Mouse (Mus musculus) midbrain, embryonic 11.5 days (tissue): Measurements from ENCODE around the gene Fam114a2. TPM values are rescaled to one million over a fixed set of nuclear protein-coding genes. Genes with fewer than 3 reads are reported as not detected.

Experiments
- ATAC-seq: fragments of 200-750 bp; cut with Nextera tagmentation; 2 replicates; pipeline ENCODE4 v1.8.0; 2017; ENCODE audit warnings: moderate TSS enrichment, moderate library complexity; ENCODE audit not compliant: low FRiP score
- DNase-seq: peaks from one replicate; pipeline ENCODE4 v3.0.0; 2015; ENCODE audit warnings: low spot score; ENCODE audit errors: missing footprints
- H3K27ac ChIP-seq: fragments of 300-500 bp; sonication (generic); 2 replicates; pipeline ENCODE4 v1.5.1; 2014; ENCODE audit warnings: low read depth, low read length
- H3K27me3 ChIP-seq: fragments of 300-500 bp; sonication (generic); 2 replicates; pipeline ENCODE4 v1.6.1; 2014; ENCODE audit warnings: mild to moderate bottlenecking, low read length, moderate library complexity, mixed read lengths; ENCODE audit not compliant: control insufficient read depth, insufficient read depth
- H3K36me3 ChIP-seq: fragments of 300-500 bp; sonication (generic); 2 replicates; pipeline ENCODE4 v1.6.1; 2014; ENCODE audit warnings: mild to moderate bottlenecking, low read length, moderate library complexity, mixed read lengths; ENCODE audit not compliant: control insufficient read depth, insufficient read depth
- H3K4me1 ChIP-seq: fragments of 300-500 bp; sonication (generic); 2 replicates; pipeline ENCODE4 v1.6.1; 2014; ENCODE audit warnings: low read length; ENCODE audit not compliant: control insufficient read depth, insufficient read depth
- H3K4me2 ChIP-seq: fragments of 300-500 bp; sonication (generic); 2 replicates; pipeline ENCODE4 v1.6.1; 2014; ENCODE audit warnings: mild to moderate bottlenecking, moderate library complexity
- H3K4me3 ChIP-seq: fragments of 300-500 bp; sonication (generic); 2 replicates; pipeline ENCODE4 v1.5.1; 2014; ENCODE audit warnings: low read depth, low read length
- H3K9ac ChIP-seq: fragments of 300-500 bp; sonication (generic); 2 replicates; pipeline ENCODE4 v1.6.1; 2014; ENCODE audit warnings: low read length
- H3K9me3 ChIP-seq: fragments of 300-500 bp; sonication (generic); 2 replicates; pipeline ENCODE4 v1.6.1; 2016; ENCODE audit warnings: low read length; ENCODE audit not compliant: control insufficient read depth
- WGBS: fragments of 180-500 bp; shearing (Covaris S2); extraction: QIAGEN DNeasy Blood & Tissue Kit; methylation state at CpG from one replicate; pipeline ENCODE4 v1.1.7; 2014; 5-methylcytosine and 5-hydroxymethylcytosine counted together
- polyA plus RNA-seq: library from polyadenylated mRNA; unstranded; fragments of >200 nt; fragmentation: Nextera tagmentation; extraction: Ambion mirVana; gene quantifications from 2 replicates; pipeline ENCODE4 v1.2.1, GENCODE M21; 2014

The Fam114a2 gene
- polyA plus RNA-seq, 1 experiment from 2014 or later: 56.4 TPM

DNA sequence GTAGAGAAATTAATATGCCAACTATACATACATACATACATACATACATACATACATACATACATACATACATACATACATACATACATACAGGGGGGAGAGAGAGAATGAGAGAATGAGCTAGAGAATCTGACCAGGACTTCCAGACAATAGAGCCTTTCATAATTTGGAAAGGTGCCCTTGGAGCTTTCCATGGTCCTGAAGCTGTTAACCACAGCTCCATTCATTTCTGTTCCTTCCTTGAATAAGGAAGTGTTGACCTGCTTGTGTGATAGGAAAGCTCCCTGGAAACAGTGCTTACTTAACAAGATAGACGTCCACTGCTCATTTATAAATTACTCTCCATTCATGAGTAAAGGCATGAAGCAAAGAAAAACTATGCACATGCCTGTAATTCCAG lies 84.3 kb downstream of the Fam114a2 start:
- H3K4me1 ChIP-seq: no peaks in the 10 kb centered on the region
- H3K4me2 ChIP-seq: no peak overlapping the region
- no peak for ATAC-seq
- WGBS: 24% methylated on average over 1 of the region's 1 CpGs
- H3K9ac ChIP-seq: no peak overlapping the region
- DNase-seq: no peak
- no peak overlapping the region for H3K27ac ChIP-seq
- H3K27me3 ChIP-seq: no peaks in the 10 kb centered on the region
- H3K36me3 ChIP-seq: no peaks in the 10 kb centered on the region
- H3K4me3 ChIP-seq: no peak overlapping the region
- no peaks in the 10 kb centered on the region for H3K9me3 ChIP-seq

Other genes with a start within 250 kb of the Fam114a2 start
- gene Mfap3, start within 50 bp of the Fam114a2 start, polyA plus RNA-seq: 61.9 and 66.0 TPM in 2 replicates
- 12.1 and 13.9 TPM in 2 replicates for gene Galnt10, start 126.8 kb upstream of the Fam114a2 start, polyA plus RNA-seq